Mouse (Mus musculus) heart, adult 11 months (tissue): Measurements from ENCODE around the gene Gm20388.

Experiments
- DNase-seq: peaks from one replicate; pipeline ENCODE4 v3.0.0; 2022

Gene Gm20388

GRCm38 (mm10) chr8:120678447-120678846 lies 767.8 kb downstream of the Gm20388 start:
- DNase-seq, result peak; percentile 97

- no peak for DNase-seq
These were observed 769.2 kb downstream of the Gm20388 start for GRCm38 (mm10) chr8:120679629-120680387.

- peak; percentile 89 for DNase-seq
These were observed 769.8 kb downstream of the Gm20388 start for GRCm38 (mm10) chr8:120680405-120680804.

GRCm38 (mm10) chr8:120681113-120681512 lies 770.5 kb downstream of the Gm20388 start:
- DNase-seq, result peak; percentile 92

- peak; percentile 97 for DNase-seq
These were observed 773.0 kb downstream of the Gm20388 start for GRCm38 (mm10) chr8:120683602-120684001.

GRCm38 (mm10) chr8:120684082-120684481 lies 773.4 kb downstream of the Gm20388 start:
- DNase-seq, result no peak

- DNase-seq, result peak; percentile 98
These were observed 774.5 kb downstream of the Gm20388 start for GRCm38 (mm10) chr8:120685097-120685496.

GRCm38 (mm10) chr8:120685591-120685990 lies 775.0 kb downstream of the Gm20388 start:
- DNase-seq, result peak; percentile 91

- peak; percentile 99 for DNase-seq
These were observed 775.4 kb downstream of the Gm20388 start for GRCm38 (mm10) chr8:120686051-120686450.

- DNase-seq, result peak; percentile 92
These were observed 775.9 kb downstream of the Gm20388 start for GRCm38 (mm10) chr8:120686576-120686975.

- DNase-seq, result peak; percentile 98
These were observed 777.1 kb downstream of the Gm20388 start for GRCm38 (mm10) chr8:120687786-120688185.

GRCm38 (mm10) chr8:120688511-120688910 lies 777.9 kb downstream of the Gm20388 start:
- peak; percentile 91 for DNase-seq

- DNase-seq, result no peak
These were observed 782.3 kb downstream of the Gm20388 start for GRCm38 (mm10) chr8:120692934-120693333.

GRCm38 (mm10) chr8:120693861-120694493 lies 783.3 kb downstream of the Gm20388 start:
- peak; percentile 91 for DNase-seq

GRCm38 (mm10) chr8:120696401-120697153 lies 785.9 kb downstream of the Gm20388 start:
- DNase-seq, result peak; percentile 96

GRCm38 (mm10) chr8:120697154-120697978 lies 786.7 kb downstream of the Gm20388 start:
- DNase-seq, result peak; percentile 96

- DNase-seq, result no peak
These were observed 787.3 kb downstream of the Gm20388 start for GRCm38 (mm10) chr8:120697979-120698272.

- DNase-seq, result peak; percentile 95
These were observed 787.8 kb downstream of the Gm20388 start for GRCm38 (mm10) chr8:120698426-120698825.

- peak; percentile 94 for DNase-seq
These were observed 788.4 kb downstream of the Gm20388 start for GRCm38 (mm10) chr8:120699079-120699478.

- peak; percentile 93 for DNase-seq
These were observed 788.9 kb downstream of the Gm20388 start for GRCm38 (mm10) chr8:120699565-120699964.

- peak; percentile 95 for DNase-seq
These were observed 789.4 kb downstream of the Gm20388 start for GRCm38 (mm10) chr8:120700053-120700452.

GRCm38 (mm10) chr8:120701758-120702465 lies 791.3 kb downstream of the Gm20388 start:
- peak; percentile 94 for DNase-seq
